Mouse (Mus musculus): ENCODE measurements at regions not wholly inside any gene's neighbourhood (a gene's known extent, or its start where the extent isn't known, plus 50 kb on each side); places are given as distances from the start of the nearest gene placed in this dataset.

DNA sequence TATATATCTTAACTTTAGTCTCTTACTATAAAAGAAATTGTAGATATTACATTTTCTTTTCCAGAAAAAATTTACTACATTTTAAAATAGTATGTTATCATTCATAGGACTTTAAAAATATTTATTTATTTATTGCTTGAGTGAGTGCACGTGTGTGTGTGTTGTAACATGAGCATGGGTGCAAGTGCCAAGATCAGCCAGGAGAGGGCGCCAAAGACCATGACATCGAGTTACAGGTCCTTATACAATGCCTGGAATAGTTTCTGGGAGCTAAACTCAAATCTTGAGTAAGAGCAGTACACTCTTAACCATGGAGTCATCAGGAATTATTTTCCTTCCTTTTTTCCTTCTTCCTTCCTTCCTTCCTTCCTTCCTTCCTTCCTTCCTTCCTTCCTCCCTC is 185.4 kb upstream of the Mageb4 start:
- peak; percentile 26 to 64 for DNase-seq
